Mouse (Mus musculus) heart, postnatal 0 days (tissue): ENCODE measurements around the gene Ppbp.

Source experiments
- CTCF ChIP-seq: IDR thresholded peaks from 2 replicates; pipeline ENCODE4 v1.5.1; 2016; ENCODE audit warnings: antibody characterized with exemption, control low read depth, low read depth
- EP300 ChIP-seq: IDR thresholded peaks from 2 replicates; pipeline ENCODE4 v1.6.1; 2016; ENCODE audit warnings: antibody characterized with exemption, low read depth

DNA sequence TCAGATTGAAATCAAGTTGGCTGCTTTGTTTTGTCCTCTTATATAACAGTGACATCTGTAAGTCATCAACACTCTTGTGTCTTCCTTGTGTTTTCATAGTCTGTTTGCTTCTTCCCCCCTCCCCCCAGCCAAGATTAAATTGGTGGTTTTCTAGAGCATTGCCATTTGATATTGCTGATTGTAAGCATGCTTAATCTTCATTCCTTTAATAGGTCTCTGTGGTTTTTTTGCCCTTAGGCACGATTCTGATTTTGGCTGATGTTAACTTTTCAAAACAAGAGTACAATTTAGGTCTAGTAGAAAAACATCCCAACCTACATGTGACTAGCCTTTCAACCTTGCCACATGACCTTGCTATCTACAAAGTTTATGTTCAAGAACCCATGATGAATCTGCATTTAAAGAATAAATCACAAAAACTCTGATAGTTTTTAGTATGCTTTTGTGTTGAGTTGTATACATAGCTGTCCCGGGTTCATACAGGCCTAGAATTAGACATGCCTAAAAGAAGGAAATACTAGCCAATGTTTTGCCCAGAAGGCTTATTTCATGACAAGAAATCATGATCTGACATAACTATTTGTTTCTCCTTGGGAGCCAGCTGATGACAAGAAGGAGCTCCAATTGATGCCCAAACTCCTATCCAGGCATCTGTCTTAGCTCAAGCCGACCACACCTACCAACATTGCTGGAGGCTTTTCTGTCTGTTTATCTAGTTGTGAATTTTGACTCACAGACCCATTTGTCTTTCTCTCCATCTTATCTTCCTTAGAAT, 39.0 kb downstream of the Ppbp start:
- no peak for TF ChIP-seq CTCF
- no peak for TF ChIP-seq EP300
